Mouse (Mus musculus): ENCODE measurements at regions not wholly inside any gene's neighbourhood (a gene's known extent, or its start where the extent isn't known, plus 50 kb on each side); places are given as distances from the start of the nearest gene placed in this dataset.

- TF ChIP-seq ZC3H11A (IDR thresholded peaks at IDR 0.05; ENCODE audit: borderline replicate concordance, low read depth, low read length) = no peak
- H3K4me1 ChIP-seq (ENCODE audit: control insufficient read depth in 2 of 2, insufficient read depth in 2 of 2, low read length in 2 of 2, poor library complexity in 1 of 2) = no peaks in the 10 kb centered on the region
- in situ Hi-C loops (cut with MboI; ENCODE audit: low sequenced_read_pairs in 2 of 2, unreplicated experiment in 2 of 2) = no loop called here
- H3K27ac ChIP-seq (ENCODE audit: insufficient read depth, low read depth, low read length, poor library complexity, severe bottlenecking) = no peak overlapping the region
- H3K9me3 ChIP-seq (ENCODE audit: control insufficient read depth, insufficient read depth, low read depth, low read length) = no peaks in the 10 kb centered on the region
- no peak for DNase-seq (ENCODE audit: low read depth, low spot score)
- H3K4me3 ChIP-seq (ENCODE audit: insufficient read depth in 1 of 2, low read depth in 1 of 2, low read length in 2 of 2, poor library complexity in 1 of 2, severe bottlenecking in 1 of 2) = no peak overlapping the region
- no peaks in the 10 kb centered on the region for H3K36me3 ChIP-seq (ENCODE audit: control insufficient read depth, insufficient read depth, low read length, poor library complexity, severe bottlenecking)
- no peak overlapping the region for H3K9ac ChIP-seq (ENCODE audit: insufficient read depth, low read depth, low read length, poor library complexity, severe bottlenecking)
These were observed 82.8 kb upstream of the Robo1 start for GRCm38 (mm10) chr16:72225157-72225880.

- Histone ChIP-seq H3K9ac (ENCODE audit: insufficient read depth, low read depth, low read length, poor library complexity, severe bottlenecking) (no peak overlapping the region), H3K36me3 (ENCODE audit: control insufficient read depth, insufficient read depth, low read length, poor library complexity, severe bottlenecking) (no peaks in the 10 kb centered on the region), H3K9me3 (ENCODE audit: control insufficient read depth, insufficient read depth, low read depth, low read length) (no peaks in the 10 kb centered on the region), H3K4me1 (ENCODE audit: control insufficient read depth in 2 of 2, insufficient read depth in 2 of 2, low read length in 2 of 2, poor library complexity in 1 of 2) (no peaks in the 10 kb centered on the region), H3K27ac (ENCODE audit: insufficient read depth, low read depth, low read length, poor library complexity, severe bottlenecking) (no peak overlapping the region), H3K4me3 (ENCODE audit: insufficient read depth in 1 of 2, low read depth in 1 of 2, low read length in 2 of 2, poor library complexity in 1 of 2, severe bottlenecking in 1 of 2) (no peak overlapping the region)
- in situ Hi-C loops (cut with MboI; ENCODE audit: low sequenced_read_pairs in 2 of 2, unreplicated experiment in 2 of 2) = no loop called here
- DNase-seq (ENCODE audit: low read depth, low spot score) = no peak
- no peak for TF ChIP-seq ZNF384 (IDR thresholded peaks at IDR 0.05; ENCODE audit: low read depth, low read length)
- no peak for TF ChIP-seq HCFC1 (IDR thresholded peaks at IDR 0.05; ENCODE audit: borderline replicate concordance, insufficient read depth, low read length)
- TF ChIP-seq CHD2 (IDR thresholded peaks at IDR 0.05; ENCODE audit: low read depth, low read length) = no peak
- TF ChIP-seq ZC3H11A (IDR thresholded peaks at IDR 0.05; ENCODE audit: borderline replicate concordance, low read depth, low read length) = no peak
- no peak for TF ChIP-seq MAFK (IDR thresholded peaks at IDR 0.05; ENCODE audit: insufficient read depth, low read depth, low read length)
These were observed 73.7 kb upstream of the Robo1 start for GRCm38 (mm10) chr16:72234366-72234765.

- H3K9me3 ChIP-seq (ENCODE audit: control insufficient read depth, insufficient read depth, low read depth, low read length) = no peaks in the 10 kb centered on the region
- in situ Hi-C loops (cut with MboI; ENCODE audit: low sequenced_read_pairs in 2 of 2, unreplicated experiment in 2 of 2) = no loop called here
- H3K9ac ChIP-seq (ENCODE audit: insufficient read depth, low read depth, low read length, poor library complexity, severe bottlenecking) = no peak overlapping the region
- no peak overlapping the region for H3K4me3 ChIP-seq (ENCODE audit: insufficient read depth in 1 of 2, low read depth in 1 of 2, low read length in 2 of 2, poor library complexity in 1 of 2, severe bottlenecking in 1 of 2)
- TF ChIP-seq CHD2 (IDR thresholded peaks at IDR 0.05; ENCODE audit: low read depth, low read length) (no peak), ZC3H11A (IDR thresholded peaks at IDR 0.05; ENCODE audit: borderline replicate concordance, low read depth, low read length) (no peak), MAFK (IDR thresholded peaks at IDR 0.05; ENCODE audit: insufficient read depth, low read depth, low read length) (no peak), ZNF384 (IDR thresholded peaks at IDR 0.05; ENCODE audit: low read depth, low read length) (no peak), HCFC1 (IDR thresholded peaks at IDR 0.05; ENCODE audit: borderline replicate concordance, insufficient read depth, low read length) (no peak)
- no peak for DNase-seq (ENCODE audit: low read depth, low spot score)
- no peak overlapping the region for H3K27ac ChIP-seq (ENCODE audit: insufficient read depth, low read depth, low read length, poor library complexity, severe bottlenecking)
- H3K36me3 ChIP-seq (ENCODE audit: control insufficient read depth, insufficient read depth, low read length, poor library complexity, severe bottlenecking) = no peaks in the 10 kb centered on the region
- no peaks in the 10 kb centered on the region for H3K4me1 ChIP-seq (ENCODE audit: control insufficient read depth in 2 of 2, insufficient read depth in 2 of 2, low read length in 2 of 2, poor library complexity in 1 of 2)
These were observed 68.5 kb upstream of the Robo1 start for GRCm38 (mm10) chr16:72239631-72240030.

- Histone ChIP-seq H3K4me1 (ENCODE audit: control insufficient read depth in 2 of 2, insufficient read depth in 2 of 2, low read length in 2 of 2, poor library complexity in 1 of 2) (no peaks in the 10 kb centered on the region), H3K9ac (ENCODE audit: insufficient read depth, low read depth, low read length, poor library complexity, severe bottlenecking) (no peak overlapping the region), H3K36me3 (ENCODE audit: control insufficient read depth, insufficient read depth, low read length, poor library complexity, severe bottlenecking) (no peaks in the 10 kb centered on the region), H3K4me3 (ENCODE audit: insufficient read depth in 1 of 2, low read depth in 1 of 2, low read length in 2 of 2, poor library complexity in 1 of 2, severe bottlenecking in 1 of 2) (no peak overlapping the region), H3K27ac (ENCODE audit: insufficient read depth, low read depth, low read length, poor library complexity, severe bottlenecking) (no peak overlapping the region), H3K9me3 (ENCODE audit: control insufficient read depth, insufficient read depth, low read depth, low read length) (no peaks in the 10 kb centered on the region)
- no peak for TF ChIP-seq ZNF384 (IDR thresholded peaks at IDR 0.05; ENCODE audit: low read depth, low read length)
- TF ChIP-seq ZC3H11A (IDR thresholded peaks at IDR 0.05; ENCODE audit: borderline replicate concordance, low read depth, low read length) = no peak
- TF ChIP-seq MAFK (IDR thresholded peaks at IDR 0.05; ENCODE audit: insufficient read depth, low read depth, low read length) = no peak
- no peak for TF ChIP-seq CHD2 (IDR thresholded peaks at IDR 0.05; ENCODE audit: low read depth, low read length)
- TF ChIP-seq HCFC1 (IDR thresholded peaks at IDR 0.05; ENCODE audit: borderline replicate concordance, insufficient read depth, low read length) = no peak
- in situ Hi-C loops (cut with MboI; ENCODE audit: low sequenced_read_pairs in 2 of 2, unreplicated experiment in 2 of 2) = no loop called here
- DNase-seq (ENCODE audit: low read depth, low spot score) = no peak
These were observed 51.7 kb upstream of the Robo1 start for GRCm38 (mm10) chr16:72256388-72256787.

Measured in ES-E14 (cell line).